21 mouse cellular contexts compared by ENCODE assay signal in the genomic region with DNA sequence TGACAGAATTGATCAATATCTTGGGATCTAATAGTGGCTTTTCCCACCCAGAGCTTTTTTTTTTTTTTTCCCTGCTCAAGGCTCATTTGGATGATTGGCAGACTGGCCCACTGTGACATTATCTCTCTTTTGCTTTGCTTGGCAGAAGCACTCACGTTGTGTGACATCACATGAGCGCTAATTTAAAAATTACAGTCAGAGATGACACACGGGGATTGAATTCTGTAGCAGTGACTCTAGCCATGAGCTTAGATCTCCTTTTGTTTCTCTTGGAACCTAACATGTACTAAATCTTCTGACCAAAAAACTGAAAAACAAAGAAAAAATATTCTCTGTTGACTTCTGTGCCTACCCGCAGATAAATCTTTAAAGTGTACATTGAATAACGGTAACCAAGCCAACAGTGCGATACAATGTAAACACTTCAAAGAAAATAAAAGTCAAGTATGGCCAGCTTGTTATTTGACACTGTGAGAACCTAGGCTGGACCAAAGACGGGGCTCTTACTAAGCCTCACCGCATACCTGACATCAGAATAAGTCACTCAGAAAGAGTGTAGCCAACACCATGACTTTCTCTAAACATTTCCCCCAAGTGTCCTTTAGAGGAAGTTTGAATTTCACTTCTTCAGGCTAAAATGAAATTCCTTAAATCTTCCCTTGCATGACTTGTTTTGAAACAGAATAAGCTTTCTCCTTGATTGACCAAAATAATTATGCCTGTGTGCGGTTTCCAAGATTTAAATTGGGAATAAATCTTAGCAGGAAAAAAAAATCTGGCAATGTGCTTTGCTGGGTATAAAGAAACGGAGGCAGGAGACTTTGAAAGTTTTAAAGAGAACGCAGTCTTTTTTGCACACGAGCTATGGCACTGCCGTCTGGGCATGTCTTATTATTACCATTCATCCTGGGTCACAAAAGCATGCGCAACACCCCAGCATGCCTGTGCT.
DNase-seq lines count a peak whose midpoint lies in the region; ATAC-seq and TF ChIP-seq lines count a peak whose summit lies in the region.
"Had no signal": no experiment of that assay in that cellular context is flagged by ENCODE, and none has a peak within 500 bp of the region (broad histone marks: within the 10 kb centered on the region; RNA-seq: fewer than 3 reads in every experiment).

No protein-coding gene starts in this region.

- no peaks in the 10 kb centered on the region for H3K9me3 ChIP-seq in embryonic facial prominence, embryonic 11.5 days (replicated peaks; ENCODE audit: control insufficient read depth, low read length)
- H3K9me3 ChIP-seq in embryonic facial prominence, embryonic 10.5 days, result no peaks in the 10 kb centered on the region
- no peaks in the 10 kb centered on the region for H3K9me3 ChIP-seq in kidney, embryonic 16.5 days (ENCODE audit: low read length)
- no peaks in the 10 kb centered on the region for H3K9me3 ChIP-seq in embryonic facial prominence, embryonic 13.5 days
- H3K9me3 ChIP-seq: limb, embryonic 10.5 days; midbrain, embryonic 15.5 days had no signal

- H3K4me1 ChIP-seq in embryonic facial prominence, embryonic 11.5 days (ENCODE audit: control insufficient read depth, insufficient read depth, low read length), result no peaks in the 10 kb centered on the region
- H3K4me1 ChIP-seq in embryonic facial prominence, embryonic 10.5 days, result peaks cover 29% of the 10 kb centered on the region; the same call in 1 of the 2 replicates
- peaks cover 5% of the 10 kb centered on the region for H3K4me1 ChIP-seq in kidney, embryonic 16.5 days (ENCODE audit: insufficient read depth, low read length)
- H3K4me1 ChIP-seq in embryonic facial prominence, embryonic 13.5 days, result peaks cover 19% of the 10 kb centered on the region
- no peaks in the 10 kb centered on the region for H3K4me1 ChIP-seq in cerebellum, adult 2 months (ENCODE audit: control insufficient read depth, insufficient read depth, low read length)
- H3K4me1 ChIP-seq: megakaryocyte, embryonic 14.5 days; midbrain, embryonic 15.5 days had no signal

- H3K36me3 ChIP-seq in embryonic facial prominence, embryonic 11.5 days (replicated peaks; ENCODE audit: control insufficient read depth, insufficient read depth, low read depth, low read length), result no peaks in the 10 kb centered on the region
- H3K36me3 ChIP-seq in embryonic facial prominence, embryonic 10.5 days (replicated peaks), result no peaks in the 10 kb centered on the region
- H3K36me3 ChIP-seq in kidney, embryonic 16.5 days (ENCODE audit: insufficient read depth, low read length), result no peaks in the 10 kb centered on the region
- H3K36me3 ChIP-seq in embryonic facial prominence, embryonic 13.5 days, result no peaks in the 10 kb centered on the region
- H3K36me3 ChIP-seq: limb, embryonic 10.5 days; midbrain, embryonic 15.5 days had no signal

- ATAC-seq in embryonic facial prominence, embryonic 11.5 days (replicated peaks; ENCODE audit: insufficient number of reproducible peaks, low FRiP score, low TSS enrichment, low read depth), result peak; percentile 75; the same call in 1 of the 2 replicates
- peak; percentile 89 for ATAC-seq in kidney, embryonic 16.5 days (ENCODE audit: low FRiP score, low TSS enrichment)
- peak; percentile 69 for ATAC-seq in embryonic facial prominence, embryonic 13.5 days (ENCODE audit: insufficient number of reproducible peaks, insufficient read depth, low FRiP score, low TSS enrichment, low read depth)
- ATAC-seq: hindbrain, embryonic 16.5 days; intestine, embryonic 16.5 days; liver, postnatal 0 days; midbrain, embryonic 15.5 days had no signal

- no peak overlapping the region for H3K27ac ChIP-seq in embryonic facial prominence, embryonic 11.5 days (replicated peaks; ENCODE audit: low read depth, low read length)
- H3K27ac ChIP-seq in embryonic facial prominence, embryonic 10.5 days (replicated peaks), result no peak overlapping the region
- H3K27ac ChIP-seq in kidney, embryonic 16.5 days (ENCODE audit: low read length), result no peak overlapping the region
- peak overlapping the region; percentile 71 for H3K27ac ChIP-seq in embryonic facial prominence, embryonic 13.5 days
- no peak overlapping the region for H3K27ac ChIP-seq in cerebellum, adult 2 months (ENCODE audit: insufficient read depth, low read length)
- H3K27ac ChIP-seq: left cerebral cortex, adult 2 months; limb, embryonic 10.5 days; midbrain, embryonic 15.5 days had no signal

- TF ChIP-seq POLR2A in cerebellum, adult 2 months (IDR thresholded peaks at IDR 0.05; ENCODE audit: borderline replicate concordance, insufficient read depth, low read length), result no peak

- WGBS in embryonic facial prominence, embryonic 11.5 days, result 69% methylated on average over 14 of the region's 14 CpGs
- WGBS in embryonic facial prominence, embryonic 10.5 days, result 78% methylated on average over 14 of the region's 14 CpGs
- 20% methylated on average over 14 of the region's 14 CpGs for WGBS in kidney, embryonic 16.5 days
- 38% methylated on average over 14 of the region's 14 CpGs for whole genome bisulfite sequencing in embryonic facial prominence, embryonic 13.5 days
- WGBS in cerebellum, adult 2 months, result 64% methylated on average over 14 of the region's 14 CpGs

- no peak overlapping the region for H3K4me2 ChIP-seq in embryonic facial prominence, embryonic 11.5 days (ENCODE audit: low read depth, low read length)
- H3K4me2 ChIP-seq in kidney, embryonic 16.5 days (replicated peaks; ENCODE audit: low read depth, low read length), result peak overlapping the region; percentile 26
- H3K4me2 ChIP-seq in embryonic facial prominence, embryonic 13.5 days, result no peak overlapping the region
- H3K4me2 ChIP-seq: midbrain, embryonic 15.5 days had no signal

- no peaks in the 10 kb centered on the region for H3K27me3 ChIP-seq in embryonic facial prominence, embryonic 11.5 days (ENCODE audit: control insufficient read depth, insufficient read depth, low read length)
- no peaks in the 10 kb centered on the region for H3K27me3 ChIP-seq in embryonic facial prominence, embryonic 10.5 days (replicated peaks; ENCODE audit: low read depth, poor library complexity, severe bottlenecking)
- no peaks in the 10 kb centered on the region for H3K27me3 ChIP-seq in kidney, embryonic 16.5 days (ENCODE audit: insufficient read depth, low read length)
- no peaks in the 10 kb centered on the region for H3K27me3 ChIP-seq in embryonic facial prominence, embryonic 13.5 days
- no peaks in the 10 kb centered on the region for H3K27me3 ChIP-seq in cerebellum, adult 2 months (ENCODE audit: control insufficient read depth, insufficient read depth, low read length)
- H3K27me3 ChIP-seq: megakaryocyte, embryonic 14.5 days; midbrain, embryonic 15.5 days had no signal

- DNase-seq in embryonic facial prominence, embryonic 11.5 days (ENCODE audit: low spot score), result peak; percentile 53
- no peak for DNase-seq in embryonic facial prominence, embryonic 10.5 days (ENCODE audit: low spot score)
- no peak for DNase-seq in kidney, postnatal 25 days
- DNase-seq in 3T3-L1 (ENCODE audit: low read depth, low spot score), result peak; percentile 30
- DNase-seq in cerebellum, adult 2 months, result no peak
- no peak for DNase-seq in left cerebral cortex, postnatal 10 days (ENCODE audit: extremely low spot score in 1 of 2, low spot score in 2 of 2)
- DNase-seq: adrenal gland, adult 2 months; cerebellum, postnatal 10 days; gastrocnemius, postnatal 10 days; kidney, postnatal 4 days; layer of hippocampus, adult 9-11 months; liver, postnatal 0 days; retina, postnatal 1 day had no signal

- no peak overlapping the region for H3K9ac ChIP-seq in embryonic facial prominence, embryonic 11.5 days (replicated peaks; ENCODE audit: low read length)
- H3K9ac ChIP-seq in kidney, embryonic 16.5 days (replicated peaks; ENCODE audit: low read length), result no peak overlapping the region
- no peak overlapping the region for H3K9ac ChIP-seq in embryonic facial prominence, embryonic 13.5 days
- H3K9ac ChIP-seq: liver, postnatal 0 days; midbrain, embryonic 15.5 days had no signal

- intact Hi-C loops in left cerebral cortex, postnatal 10 days (cut with DNase I), result no loop called here

- no peak overlapping the region for H3K4me3 ChIP-seq in embryonic facial prominence, embryonic 11.5 days (ENCODE audit: low read depth, low read length)
- no peak overlapping the region for H3K4me3 ChIP-seq in embryonic facial prominence, embryonic 10.5 days
- no peak overlapping the region for H3K4me3 ChIP-seq in kidney, embryonic 16.5 days (ENCODE audit: low read length)
- no peak overlapping the region for H3K4me3 ChIP-seq in embryonic facial prominence, embryonic 13.5 days
- no peak overlapping the region for H3K4me3 ChIP-seq in cerebellum, adult 2 months (replicated peaks; ENCODE audit: insufficient read depth, low read depth, low read length)
- H3K4me3 ChIP-seq: left cerebral cortex, adult 2 months; limb, embryonic 10.5 days; megakaryocyte, embryonic 14.5 days; midbrain, embryonic 15.5 days had no signal

- TF ChIP-seq CTCF in cerebellum, adult 2 months (IDR thresholded peaks at IDR 0.05; ENCODE audit: borderline replicate concordance, insufficient read depth, low read depth, low read length), result no peak

Comparison
In these comparisons a context has a peak if more than half of its experiments do, and no peak if none do; other contexts are left out.
1. DNase-seq: peak in embryonic facial prominence, embryonic 11.5 days (single experiment) and 3T3-L1 (single experiment); none in embryonic facial prominence, embryonic 10.5 days (single experiment), kidney, postnatal 25 days (0 of 2), cerebellum, adult 2 months (0 of 2) and left cerebral cortex, postnatal 10 days (0 of 2).
2. Peak in every context shown above with its lines, with median percentiles within 50 percentile points of each other: ATAC-seq.